Mouse (Mus musculus) heart, embryonic 15.5 days (tissue): Measurements from ENCODE around the gene Gm11114. TPM values are rescaled to one million over a fixed set of nuclear protein-coding genes. Genes with fewer than 3 reads are reported as not detected.
A peak's percentile ranks its signal among the peaks of the same experiment; 100 is the strongest.

ENCODE experiments used
- ATAC-seq: fragments of 200-750 bp; cut with Nextera tagmentation; replicated peaks from 2 replicates; pipeline ENCODE4 v1.8.0; 2017; ENCODE audit warnings: low read depth, moderate TSS enrichment; ENCODE audit not compliant: insufficient number of reproducible peaks, insufficient read depth, low FRiP score
- H3K27ac ChIP-seq: fragments of 300-500 bp; sonication (generic); 2 replicates; pipeline ENCODE4 v1.5.1; 2015; ENCODE audit warnings: mild to moderate bottlenecking, inconsistent platforms
- H3K27me3 ChIP-seq: fragments of 300-500 bp; sonication (generic); 2 replicates; pipeline ENCODE4 v1.6.1; 2015; ENCODE audit warnings: inconsistent platforms
- H3K36me3 ChIP-seq: fragments of 300-500 bp; sonication (generic); 2 replicates; pipeline ENCODE4 v1.6.1; 2015; ENCODE audit warnings: mild to moderate bottlenecking, inconsistent platforms
- H3K4me1 ChIP-seq: fragments of 300-500 bp; sonication (generic); replicated peaks from 2 replicates; pipeline ENCODE4 v1.6.1; 2015; ENCODE audit warnings: inconsistent platforms
- H3K4me2 ChIP-seq: fragments of 300-500 bp; sonication (generic); 2 replicates; pipeline ENCODE4 v1.6.1; 2015; ENCODE audit warnings: inconsistent platforms, mild to moderate bottlenecking, moderate library complexity
- H3K4me3 ChIP-seq: fragments of 300-500 bp; sonication (generic); 2 replicates; pipeline ENCODE4 v1.5.1; 2015; ENCODE audit warnings: mild to moderate bottlenecking, inconsistent platforms
- H3K9ac ChIP-seq: fragments of 300-500 bp; sonication (generic); 2 replicates; pipeline ENCODE4 v1.6.1; 2015; ENCODE audit warnings: mild to moderate bottlenecking, inconsistent platforms
- H3K9me3 ChIP-seq: fragments of 300-500 bp; sonication (generic); replicated peaks from 2 replicates; pipeline ENCODE4 v1.6.1; 2016; ENCODE audit warnings: inconsistent platforms
- WGBS: fragments of 180-500 bp; shearing (Covaris S2); methylation state at CpG from one replicate; pipeline ENCODE4 v1.1.7; 2015; ENCODE audit warnings: mixed read lengths; 5-methylcytosine and 5-hydroxymethylcytosine counted together
- polyA plus RNA-seq: library from polyadenylated mRNA; unstranded; fragments of >200 nt; fragmentation: Nextera tagmentation; extraction: Ambion mirVana; gene quantifications from 2 replicates; pipeline ENCODE4 v1.2.1, GENCODE M21; 2015

Gm11114 gene
- polyA plus RNA-seq, 1 experiment from 2014 or later: not detected

DNA sequence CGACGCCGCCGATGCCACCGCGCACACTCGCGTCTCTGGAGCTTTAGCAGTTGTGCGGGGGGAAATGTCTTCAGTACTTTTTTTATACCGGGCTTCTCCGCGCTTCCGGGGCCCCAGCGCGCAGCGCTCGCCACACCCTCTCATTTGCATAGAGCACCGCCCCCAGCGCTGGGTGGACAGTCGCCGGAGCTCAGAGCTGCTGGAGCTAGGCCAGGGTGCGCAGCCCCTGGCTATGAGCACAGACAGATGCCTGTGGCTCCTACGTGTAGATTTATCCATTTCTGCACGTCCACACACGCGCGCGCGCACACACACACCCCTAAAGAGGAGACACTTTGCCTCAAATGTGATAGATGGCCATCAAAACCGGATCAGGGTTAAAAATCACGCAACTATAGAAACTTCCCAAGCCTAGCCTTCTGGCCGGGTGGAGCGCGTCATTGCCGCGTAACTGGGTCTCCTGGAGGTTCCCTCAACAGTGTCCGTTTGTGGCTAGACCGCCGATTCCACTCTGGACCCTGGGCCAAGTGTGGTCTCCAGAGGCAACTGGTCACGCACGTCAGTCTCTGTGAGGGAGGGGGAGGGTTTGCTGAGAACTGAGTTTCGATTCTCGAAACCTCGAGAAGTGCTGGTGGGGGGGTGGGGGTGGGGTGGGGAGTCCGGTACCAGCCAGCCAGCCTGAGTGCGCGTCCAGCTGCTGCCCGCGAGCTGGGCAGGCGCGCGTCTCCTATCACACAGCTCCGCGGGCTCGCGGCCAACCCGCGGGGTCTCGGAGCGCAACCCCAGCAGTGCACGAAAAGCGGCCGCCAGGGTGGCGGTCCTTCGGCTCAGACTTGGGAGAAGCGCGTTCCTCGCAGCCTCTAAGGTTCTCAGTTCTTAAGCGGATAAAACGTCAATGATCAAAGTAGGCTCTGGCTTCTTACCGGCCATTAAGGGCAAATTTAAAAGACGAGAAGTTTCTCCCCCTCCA, 15.0 kb downstream of the Gm11114 start, which contains the start of gene Tent5a:
TSS of gene Tent5a (minus strand) at position 107 of the 970 bp plus-strand sequence.
- WGBS: under 1% methylated on average over 72 of the region's 72 CpGs
- H3K36me3 ChIP-seq: no peaks in the 10 kb centered on the region
- H3K9ac ChIP-seq: peak within 1 kb of the TSS; percentile 86
- H3K27me3 ChIP-seq: no peaks in the 10 kb centered on the region; the same call in 1 of the 2 replicates
- H3K27ac ChIP-seq: peak within 1 kb of the TSS; percentile 96
- peak within 1 kb of the TSS; percentile 84 for H3K4me2 ChIP-seq
- peaks cover 11% of the 10 kb centered on the region; the same call in 1 of the 2 replicates for H3K4me1 ChIP-seq
- peak; percentile 92 for ATAC-seq
- H3K9me3 ChIP-seq: no peaks in the 10 kb centered on the region
- peak within 1 kb of the TSS; percentile 93 for H3K4me3 ChIP-seq

GRCm38 (mm10) chr9:85328259-85328658, 15.7 kb downstream of the Gm11114 start:
- no peaks in the 10 kb centered on the region for H3K36me3 ChIP-seq
- 1% methylated on average over 16 of the region's 16 CpGs for WGBS
- peak overlapping the region; percentile 84 for H3K4me2 ChIP-seq
- peak overlapping the region; percentile 61 for H3K9ac ChIP-seq
- H3K27me3 ChIP-seq: no peaks in the 10 kb centered on the region; the same call in 1 of the 2 replicates
- 0 out of 2 replicates have a peak, but pooled peaks have one; percentile 11 for ATAC-seq
- H3K4me1 ChIP-seq: peaks cover 11% of the 10 kb centered on the region; the same call in 1 of the 2 replicates
- peak overlapping the region; percentile 96 for H3K27ac ChIP-seq
- H3K4me3 ChIP-seq: peak overlapping the region; percentile 93
- H3K9me3 ChIP-seq: no peaks in the 10 kb centered on the region

- no peak for ATAC-seq
- Histone ChIP-seq H3K9ac (no peak overlapping the region), H3K36me3 (no peaks in the 10 kb centered on the region), H3K27me3 (no peaks in the 10 kb centered on the region), H3K4me3 (no peak overlapping the region), H3K4me2 (no peak overlapping the region), H3K27ac (no peak overlapping the region), H3K9me3 (no peaks in the 10 kb centered on the region), H3K4me1 (0 out of 2 replicates have a peak, but pooled peaks cover 3% of the 10 kb centered on the region)
- WGBS: 58% methylated on average over 2 of the region's 2 CpGs
Measured at GRCm38 (mm10) chr9:85331521-85331920, 18.9 kb downstream of the Gm11114 start.

DNA sequence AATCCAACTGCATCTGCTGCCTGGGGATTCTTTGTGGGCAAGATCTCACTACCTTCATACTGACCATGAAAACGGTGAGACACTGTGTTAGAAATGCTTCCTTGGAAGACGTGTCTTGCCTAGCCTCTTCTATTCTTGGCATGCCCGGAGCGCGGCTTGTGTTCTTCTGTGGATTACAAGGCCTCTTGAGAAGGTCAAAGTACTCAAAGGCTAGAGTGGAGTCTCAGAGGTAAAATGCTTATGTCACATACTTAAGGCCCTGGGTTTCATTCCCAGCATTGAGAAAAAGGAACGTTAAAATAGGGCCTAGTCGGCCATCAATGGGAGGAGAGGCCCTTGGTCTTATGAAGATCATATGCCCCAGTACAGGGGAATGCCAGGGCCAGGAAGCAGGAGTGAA, 23.5 kb downstream of the Gm11114 start:
- Histone ChIP-seq H3K4me3 (no peak overlapping the region), H3K9ac (no peak overlapping the region), H3K36me3 (no peaks in the 10 kb centered on the region), H3K4me2 (no peak overlapping the region), H3K27me3 (no peaks in the 10 kb centered on the region), H3K9me3 (no peaks in the 10 kb centered on the region), H3K4me1 (no peaks in the 10 kb centered on the region), H3K27ac (no peak overlapping the region)
- ATAC-seq: no peak
- WGBS: 70% methylated on average over 7 of the region's 7 CpGs

GRCm38 (mm10) chr9:85340303-85340702, 27.7 kb downstream of the Gm11114 start:
- H3K4me3 ChIP-seq: no peak overlapping the region
- no peak overlapping the region for H3K27ac ChIP-seq
- H3K4me2 ChIP-seq: no peak overlapping the region
- ATAC-seq: no peak
- no peak overlapping the region for H3K9ac ChIP-seq
- no peaks in the 10 kb centered on the region for H3K9me3 ChIP-seq
- H3K4me1 ChIP-seq: no peaks in the 10 kb centered on the region
- no peaks in the 10 kb centered on the region for H3K36me3 ChIP-seq
- 54% methylated on average over 3 of the region's 3 CpGs for WGBS
- H3K27me3 ChIP-seq: no peaks in the 10 kb centered on the region

DNA sequence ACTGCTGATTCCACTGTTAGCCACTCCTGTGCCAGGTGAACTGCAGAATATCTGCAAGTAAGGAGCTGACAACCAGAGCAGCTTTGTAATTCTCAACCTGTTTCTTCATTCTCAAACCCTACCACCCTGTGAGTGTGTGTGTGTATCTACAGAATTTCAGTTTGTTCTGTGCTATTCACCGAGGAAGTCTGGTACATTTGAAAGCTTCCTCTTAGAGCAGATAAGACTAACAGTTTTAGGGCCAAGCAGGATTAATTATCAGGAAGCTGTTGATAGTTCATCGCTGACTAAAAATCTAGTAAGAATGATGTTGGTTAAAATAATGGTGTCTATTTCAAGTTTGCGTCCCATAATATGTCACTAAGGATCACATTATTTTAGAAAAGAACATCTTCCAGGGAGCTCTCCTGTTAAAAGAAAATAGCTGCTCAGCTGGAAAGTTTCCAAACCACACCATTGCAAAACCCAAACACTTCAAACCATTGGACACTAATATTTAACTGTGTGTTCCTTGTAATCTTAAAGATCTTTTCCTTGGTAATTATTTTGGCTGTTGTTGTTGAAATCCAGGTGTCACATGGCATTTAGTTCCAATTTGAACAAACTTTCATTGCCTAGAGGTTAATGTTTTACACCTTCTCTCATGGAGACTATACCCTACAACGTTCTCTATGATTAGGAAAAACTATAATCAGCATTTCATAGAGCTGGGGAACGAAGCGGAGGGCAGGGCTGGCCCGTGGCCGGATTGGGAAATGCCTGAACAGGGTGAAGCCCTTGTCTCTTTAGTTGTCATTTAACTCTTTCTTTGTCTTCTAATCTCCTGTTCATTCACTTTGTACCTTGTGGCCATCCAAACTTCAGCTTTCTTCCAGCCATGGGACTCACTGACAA, 30.6 kb downstream of the Gm11114 start:
- Histone ChIP-seq H3K36me3 (no peaks in the 10 kb centered on the region), H3K9me3 (no peaks in the 10 kb centered on the region), H3K9ac (no peak overlapping the region), H3K4me3 (no peak overlapping the region), H3K27ac (no peak overlapping the region), H3K4me1 (no peaks in the 10 kb centered on the region), H3K27me3 (no peaks in the 10 kb centered on the region), H3K4me2 (no peak overlapping the region)
- 45% methylated on average over 8 of the region's 8 CpGs for WGBS
- ATAC-seq: no peak

- no peaks in the 10 kb centered on the region for H3K9me3 ChIP-seq
- 72% methylated on average over 10 of the region's 10 CpGs for WGBS
- no peak for ATAC-seq
Measured at GRCm38 (mm10) chr9:85347823-85348523, 35.4 kb downstream of the Gm11114 start.

GRCm38 (mm10) chr9:85355559-85355958, 43.0 kb downstream of the Gm11114 start:
- Histone ChIP-seq H3K4me3 (no peak overlapping the region), H3K4me1 (no peaks in the 10 kb centered on the region)
- 80% methylated on average over 5 of the region's 5 CpGs for WGBS

More at GRCm38 (mm10) chr9:85347823-85348523, 35.4 kb downstream of the Gm11114 start:
- no peak overlapping the region for H3K4me3 ChIP-seq
- no peak overlapping the region for H3K4me2 ChIP-seq
- no peaks in the 10 kb centered on the region for H3K4me1 ChIP-seq
- no peaks in the 10 kb centered on the region for H3K36me3 ChIP-seq
- H3K9ac ChIP-seq: no peak overlapping the region
- H3K27ac ChIP-seq: no peak overlapping the region
- no peaks in the 10 kb centered on the region for H3K27me3 ChIP-seq

DNA sequence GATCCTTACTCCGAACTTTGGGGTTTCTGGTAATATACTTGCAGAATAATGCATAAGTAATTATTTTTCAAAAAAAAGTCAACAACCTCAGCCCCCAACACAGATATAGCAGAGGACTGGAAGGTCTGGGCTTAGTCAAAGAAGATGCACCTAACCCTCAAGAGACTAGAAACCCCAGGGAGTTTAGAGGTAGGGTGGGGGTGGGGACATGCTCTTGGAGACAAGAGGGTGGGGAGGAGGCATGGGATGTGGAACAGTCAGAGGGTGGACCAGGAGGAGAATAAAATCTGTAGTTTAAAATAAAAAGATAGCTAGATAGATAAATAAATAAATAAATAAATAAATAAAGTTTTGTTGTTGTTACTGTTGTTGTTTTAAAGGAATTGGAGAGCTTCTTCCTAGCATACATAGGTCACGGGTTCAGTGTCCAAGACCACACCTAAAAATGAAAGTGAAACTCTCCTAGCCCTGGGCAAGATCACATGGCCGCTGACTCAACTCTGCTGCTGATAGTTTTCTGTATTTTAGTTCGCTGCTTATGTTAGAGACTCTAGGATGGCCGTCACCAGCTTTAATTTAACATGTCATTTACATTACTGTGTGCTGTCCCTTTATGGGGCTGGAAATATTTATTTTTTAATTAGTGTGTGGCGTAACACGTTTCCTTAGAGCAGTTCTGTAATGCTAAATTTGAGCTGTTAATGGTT, 44.7 kb downstream of the Gm11114 start:
- no peaks in the 10 kb centered on the region for H3K36me3 ChIP-seq
- 85% methylated on average over 7 of the region's 7 CpGs for WGBS
- H3K27me3 ChIP-seq: no peaks in the 10 kb centered on the region
- ATAC-seq: no peak
- no peak overlapping the region for H3K4me2 ChIP-seq
- no peak overlapping the region for H3K27ac ChIP-seq
- no peaks in the 10 kb centered on the region for H3K4me1 ChIP-seq
- no peak overlapping the region for H3K4me3 ChIP-seq
- H3K9me3 ChIP-seq: no peaks in the 10 kb centered on the region
- H3K9ac ChIP-seq: no peak overlapping the region

More at GRCm38 (mm10) chr9:85355559-85355958, 43.0 kb downstream of the Gm11114 start:
- no peaks in the 10 kb centered on the region for H3K36me3 ChIP-seq
- no peak overlapping the region for H3K9ac ChIP-seq
- ATAC-seq: no peak
- H3K27me3 ChIP-seq: no peaks in the 10 kb centered on the region
- no peaks in the 10 kb centered on the region for H3K9me3 ChIP-seq
- H3K4me2 ChIP-seq: no peak overlapping the region
- H3K27ac ChIP-seq: no peak overlapping the region
